Mouse (Mus musculus) Muller cell, postnatal 12 days (primary cell): ENCODE data around the gene Syne4.
A peak's percentile ranks its signal among the peaks of the same experiment; 100 is the strongest.

ENCODE experiments used
- DNase-seq: peaks from one replicate; pipeline ENCODE4 v3.0.0-alpha.2; 2015; ENCODE audit errors: inconsistent ontology term

Gene Syne4

GRCm38 (mm10) chr7:30296816-30297215 is 17.8 kb upstream of the Syne4 start:
- DNase-seq: no peak

- no peak for DNase-seq
Measured at GRCm38 (mm10) chr7:30297266-30297665, 17.3 kb upstream of the Syne4 start.

DNA sequence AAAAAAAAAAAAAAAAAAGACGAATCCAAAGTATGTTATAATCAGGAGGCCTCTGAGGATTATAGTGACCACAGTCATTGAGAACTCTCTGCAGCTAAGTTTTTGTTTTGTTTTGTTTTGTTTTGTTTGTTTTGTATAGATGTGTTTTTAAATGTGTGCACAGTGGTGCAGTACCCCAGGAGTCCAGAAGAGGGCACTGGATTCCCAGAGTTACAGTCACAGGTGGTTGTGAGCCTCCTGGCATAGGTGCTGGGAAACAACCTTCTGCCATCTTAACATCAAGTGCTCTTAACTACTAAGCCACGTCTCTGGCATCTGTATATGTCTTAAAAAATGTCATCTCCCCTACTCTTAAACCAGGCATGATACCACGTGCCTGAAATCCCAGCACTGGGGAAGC is 13.7 kb upstream of the Syne4 start:
- DNase-seq: no peak

DNA sequence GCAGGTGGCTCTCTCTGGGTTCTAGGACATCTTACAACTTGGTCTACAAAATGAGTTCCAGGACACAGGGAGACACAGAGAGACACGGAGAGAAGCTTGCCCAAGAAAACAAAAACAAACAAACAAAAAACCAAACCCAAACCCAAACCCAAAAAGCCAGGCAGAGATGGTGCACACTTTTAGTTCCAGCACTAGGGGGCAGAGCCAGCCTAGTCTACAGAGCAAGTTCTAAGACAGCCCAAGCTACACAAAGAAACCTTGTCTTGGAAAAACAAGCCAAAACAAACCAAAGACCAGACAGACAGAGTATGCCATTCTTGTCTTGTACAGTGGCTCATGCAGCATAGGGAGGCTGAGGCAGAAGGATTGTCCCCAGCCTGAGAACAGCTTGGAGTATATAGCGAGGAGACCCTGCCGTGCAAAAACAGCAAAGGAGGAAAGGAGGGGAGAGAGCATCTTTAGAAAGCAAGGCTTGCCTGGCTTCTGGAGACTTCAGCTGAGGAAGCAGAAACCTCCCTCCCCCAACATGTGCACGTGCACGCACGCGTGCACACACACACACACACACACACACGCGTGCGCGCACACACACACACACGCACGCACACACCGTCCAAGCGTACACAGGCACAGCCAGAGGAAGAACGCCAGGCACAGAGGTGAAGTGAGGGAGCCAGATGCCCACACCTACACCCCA is 8.4 kb upstream of the Syne4 start:
- DNase-seq: no peak

DNA sequence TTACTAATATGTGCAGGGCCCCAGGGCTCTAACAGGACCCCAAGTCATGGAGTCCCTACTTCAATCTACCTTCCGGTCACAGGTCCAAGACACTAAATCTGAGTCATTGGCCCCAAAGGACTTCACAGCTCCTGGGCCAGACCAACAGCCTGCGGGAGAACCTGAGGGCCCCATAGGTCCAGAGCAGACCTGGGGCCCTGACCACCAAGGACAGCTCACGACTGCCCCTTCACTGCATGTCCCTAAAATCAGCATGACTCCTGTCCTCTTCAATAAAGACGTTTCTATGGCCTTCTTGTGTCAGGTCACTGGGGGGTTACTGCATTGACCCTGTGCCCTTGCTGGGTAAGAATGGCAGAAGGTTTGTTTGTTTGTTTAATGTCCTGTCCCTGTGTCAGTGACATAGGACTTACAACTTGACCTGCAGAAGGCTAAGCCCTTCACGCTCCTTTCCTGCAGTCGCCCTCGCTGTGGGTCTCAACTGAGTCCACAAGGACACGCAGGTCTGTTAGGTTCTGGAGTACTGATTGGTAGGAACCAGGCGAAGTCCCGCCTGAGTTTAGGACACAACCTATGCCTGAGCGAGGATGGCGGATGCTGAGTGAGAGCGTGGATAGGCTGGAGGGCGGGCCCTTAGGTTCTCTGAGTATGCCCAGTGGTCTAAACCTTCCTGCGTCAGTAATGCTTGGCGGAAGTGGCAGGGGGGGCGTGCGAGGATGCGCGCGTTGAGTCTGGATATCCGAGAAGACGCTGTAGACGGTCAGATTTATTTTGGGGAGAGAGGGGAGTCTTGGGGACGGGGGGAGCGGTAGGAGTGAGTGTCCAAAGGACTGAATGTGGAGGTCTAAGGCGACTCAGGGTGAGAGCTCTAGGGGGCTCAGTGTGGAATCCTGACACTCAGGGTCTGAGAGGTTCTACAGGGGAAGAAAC is 6.3 kb upstream of the Syne4 start, which contains the start of gene Alkbh6:
TSS of gene Alkbh6 (plus strand) at position 642 of the 930 bp plus-strand sequence.
- DNase-seq: peak; percentile 95

GRCm38 (mm10) chr7:30309395-30310129 is 5.0 kb upstream of the Syne4 start:
- DNase-seq: no peak

DNA sequence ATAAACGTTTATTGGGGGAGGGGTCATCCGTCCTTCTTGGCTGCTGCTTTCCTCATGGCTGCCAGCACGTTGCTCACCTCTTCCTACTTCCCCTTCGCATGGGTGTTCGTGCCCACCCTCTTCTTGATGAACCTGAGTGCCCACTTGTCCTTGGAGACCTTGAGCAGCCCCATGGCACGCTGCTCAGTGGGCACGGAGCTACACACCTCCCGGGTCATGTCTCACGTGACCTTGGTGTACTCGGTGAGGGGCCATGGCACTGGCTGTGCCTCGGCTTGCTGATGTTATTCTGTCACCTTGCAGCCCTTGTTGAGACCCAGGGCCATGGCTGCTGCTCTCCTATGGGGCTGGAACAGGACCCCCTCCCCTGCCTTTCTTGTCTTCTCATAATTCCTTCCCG is 4.5 kb upstream of the Syne4 start:
- no peak for DNase-seq

DNA sequence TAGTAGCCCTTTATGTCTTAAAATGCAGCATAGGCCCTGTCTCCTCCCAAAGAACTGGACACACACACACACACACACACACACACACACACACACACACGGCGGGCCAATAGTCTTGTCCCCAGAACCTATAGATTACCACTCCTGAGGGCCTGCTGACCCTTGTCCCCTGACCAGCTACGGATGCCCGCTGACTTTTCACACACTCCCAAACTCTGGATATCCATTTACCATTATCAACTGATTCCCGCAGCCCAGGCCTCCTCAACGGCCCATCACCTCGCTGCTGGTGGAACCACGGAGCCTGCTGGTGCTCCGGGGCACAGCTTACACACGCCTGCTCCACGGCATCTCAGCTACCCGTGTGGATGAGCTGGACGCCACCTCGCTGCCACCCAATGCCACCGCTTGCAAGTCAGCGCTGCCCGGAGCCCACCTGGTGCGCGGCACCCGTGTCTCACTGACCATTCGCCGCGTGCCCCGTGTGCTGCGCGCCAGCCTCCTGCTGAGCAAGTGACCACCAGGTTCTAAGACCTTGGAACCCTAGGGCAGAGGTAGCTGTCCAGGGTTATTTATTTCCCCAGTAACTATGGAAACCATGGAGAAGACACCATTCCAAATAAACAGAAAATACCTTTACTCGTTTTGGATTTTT is 814 bp upstream of the Syne4 start:
- DNase-seq: no peak

GRCm38 (mm10) chr7:30315559-30316529 is 1.2 kb downstream of the Syne4 start:
- DNase-seq: no peak

GRCm38 (mm10) chr7:30318142-30318541 is 3.5 kb downstream of the Syne4 start:
- DNase-seq: no peak

DNA sequence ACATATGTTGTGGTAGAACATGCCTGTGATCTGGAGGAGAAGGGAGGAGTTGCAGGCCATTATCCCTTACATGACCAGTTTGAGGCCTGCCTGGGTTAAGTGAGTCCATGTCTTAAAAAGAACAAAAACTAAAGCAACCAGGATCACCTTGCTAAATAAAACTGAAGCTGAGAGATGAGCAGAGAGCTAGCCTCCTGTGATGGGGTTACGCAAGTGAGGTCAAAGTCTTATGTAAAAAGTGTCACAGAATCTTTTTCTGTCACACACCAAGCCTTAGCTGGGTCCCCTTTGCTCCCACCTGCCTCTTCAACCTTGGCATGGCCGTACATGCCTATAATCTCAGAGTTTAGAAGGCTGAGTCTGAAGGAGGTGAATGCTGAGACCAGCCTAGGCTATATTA is 6.3 kb downstream of the Syne4 start:
- DNase-seq: no peak

DNA sequence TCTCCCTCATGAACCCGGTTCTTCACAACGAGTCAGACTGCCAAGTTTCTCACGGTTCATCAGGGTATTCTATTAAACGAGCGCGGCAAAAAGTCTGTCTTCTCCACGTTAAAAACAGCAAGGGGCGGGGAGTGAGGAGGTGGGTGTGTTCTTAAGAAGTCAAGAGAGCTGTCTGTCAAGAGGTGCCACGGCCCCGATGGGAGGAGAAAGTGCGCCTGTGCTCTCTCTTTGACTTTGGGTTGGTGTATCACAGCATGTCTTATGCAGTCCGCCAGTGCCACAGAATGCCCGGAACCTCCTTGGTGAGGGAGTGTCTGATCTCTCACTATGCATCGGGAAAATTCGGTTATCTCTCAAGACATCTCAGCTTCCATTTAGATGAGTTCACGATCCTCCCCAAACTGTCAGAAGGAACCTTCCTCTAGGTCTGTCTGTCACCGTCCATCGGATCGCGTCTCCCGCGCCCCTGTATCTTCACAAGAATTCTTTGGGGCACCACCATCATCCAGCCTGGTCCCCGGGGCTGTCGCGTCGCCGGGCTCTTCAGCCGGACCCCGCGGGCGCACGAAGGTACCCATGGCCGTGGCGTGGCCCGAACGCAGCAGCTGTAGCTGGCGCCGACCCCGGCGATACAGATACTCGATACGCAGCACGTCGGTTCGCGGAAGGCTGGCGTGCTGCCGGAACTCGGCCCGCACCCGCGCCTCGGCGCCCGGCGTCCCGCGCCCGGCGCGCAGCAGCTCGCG is 7.1 kb downstream of the Syne4 start, which contains the start of gene E130208F15Rik:
TSS of gene E130208F15Rik (plus strand) at position 202 of the 746 bp plus-strand sequence.
- DNase-seq: peak; percentile 83

GRCm38 (mm10) chr7:30322285-30322667 is 7.7 kb downstream of the Syne4 start:
- peak; percentile 95 for DNase-seq

DNA sequence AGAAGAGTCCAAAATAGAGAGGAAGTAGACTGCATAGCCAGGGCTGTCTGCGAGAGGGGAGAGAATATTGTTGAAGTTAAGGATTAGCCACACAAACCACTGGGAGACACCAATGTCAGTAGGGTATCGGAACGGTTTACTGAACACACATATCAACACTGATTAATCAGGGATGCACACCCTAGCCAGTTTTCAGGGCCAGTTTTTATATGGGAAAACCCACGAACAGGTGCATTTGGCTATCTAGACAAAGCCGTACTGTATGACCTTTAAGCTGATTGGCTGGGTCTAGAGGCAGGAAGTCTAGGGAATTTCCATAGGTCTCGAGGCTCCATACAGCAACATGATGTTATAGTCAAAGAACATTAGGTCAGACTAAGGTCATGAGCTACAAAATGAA is 8.3 kb downstream of the Syne4 start:
- DNase-seq: no peak

DNA sequence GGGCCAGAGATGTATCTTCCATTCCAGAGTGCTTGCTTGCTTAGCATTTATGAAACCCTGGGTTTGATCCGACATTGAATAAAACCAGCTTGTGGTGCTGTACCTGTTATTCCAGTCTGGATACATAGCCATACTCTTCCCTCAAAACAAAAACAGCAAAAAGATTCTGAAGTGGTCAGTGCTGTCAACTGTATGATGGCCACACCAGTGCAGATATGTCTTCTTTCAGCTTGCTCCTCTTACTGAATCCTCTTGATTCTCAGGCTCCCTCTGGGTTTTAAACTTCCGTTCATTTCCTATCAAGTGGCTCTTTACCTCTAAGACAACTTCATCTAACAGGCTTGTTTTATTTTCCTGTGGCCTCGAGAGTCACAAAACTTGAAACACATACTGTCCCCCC is 9.2 kb downstream of the Syne4 start, which contains the start of gene Sdhaf1:
TSS of gene Sdhaf1 (minus strand) at position 101 of the 400 bp plus-strand sequence.
- DNase-seq: no peak

GRCm38 (mm10) chr7:30324300-30324944 is 9.8 kb downstream of the Syne4 start:
- no peak for DNase-seq

- no peak for DNase-seq
Measured at GRCm38 (mm10) chr7:30325364-30325763, 10.8 kb downstream of the Syne4 start.

DNA sequence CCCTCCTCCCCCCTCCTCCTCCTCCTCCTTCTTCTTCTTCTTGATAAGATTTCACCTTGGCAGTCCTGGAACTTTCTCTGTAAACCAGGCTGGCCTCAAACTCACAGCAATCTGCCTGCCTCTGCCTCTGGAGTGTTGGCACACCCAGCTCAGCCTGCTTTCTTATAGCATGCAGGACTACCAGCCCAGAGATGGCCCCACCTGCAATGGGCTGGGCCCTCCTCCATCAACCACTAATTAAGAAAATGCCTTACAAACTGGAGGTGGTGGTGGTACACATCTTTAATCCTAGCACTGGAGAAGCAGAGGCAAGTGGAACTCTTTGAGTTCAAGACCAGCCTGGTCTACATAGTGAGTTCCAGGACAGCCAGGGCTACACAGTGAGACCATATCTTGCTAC is 11.8 kb downstream of the Syne4 start:
- no peak for DNase-seq

DNA sequence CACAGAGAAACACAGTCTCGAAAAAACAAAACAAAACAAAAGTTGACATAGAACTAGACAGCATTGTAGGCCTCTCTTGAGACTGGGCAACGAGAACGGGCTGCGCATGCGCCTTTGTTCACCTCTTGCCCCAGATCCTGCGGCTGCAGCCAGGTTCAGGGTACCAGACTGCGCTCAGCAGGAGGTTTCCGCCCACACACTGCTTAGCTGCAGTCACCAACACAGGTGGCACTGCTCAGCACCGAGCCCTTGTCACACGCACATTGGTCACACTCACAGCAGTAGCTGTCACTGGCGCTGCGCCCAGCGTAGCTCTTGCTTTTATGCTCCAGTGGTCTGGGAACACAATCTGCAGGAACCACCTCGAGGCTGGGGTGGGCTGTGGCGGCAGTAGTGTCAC is 12.5 kb downstream of the Syne4 start:
- DNase-seq: peak; percentile 53
